Mouse (Mus musculus): ENCODE data around the gene Adgrv1.
A peak's percentile ranks its signal among the peaks of the same experiment; 100 is the strongest.
"Not testable (repeated sequence)": the region's sequence is repeated elsewhere in the genome, so short reads cannot be mapped to it uniquely, and the experiment has no call there.

Adgrv1 gene

GRCm38 (mm10) chr13:81632720-81633415 lies at the start of gene Adgrv1:
TSS of gene Adgrv1 (minus strand) at chr13:81633154.
- DNase-seq (ENCODE audit: extremely low read depth, low read depth) = no peak

- DNase-seq (ENCODE audit: extremely low read depth, low read depth) = no peak
These were observed 42.4 kb upstream of the Adgrv1 start for GRCm38 (mm10) chr13:81675333-81675732.

DNA sequence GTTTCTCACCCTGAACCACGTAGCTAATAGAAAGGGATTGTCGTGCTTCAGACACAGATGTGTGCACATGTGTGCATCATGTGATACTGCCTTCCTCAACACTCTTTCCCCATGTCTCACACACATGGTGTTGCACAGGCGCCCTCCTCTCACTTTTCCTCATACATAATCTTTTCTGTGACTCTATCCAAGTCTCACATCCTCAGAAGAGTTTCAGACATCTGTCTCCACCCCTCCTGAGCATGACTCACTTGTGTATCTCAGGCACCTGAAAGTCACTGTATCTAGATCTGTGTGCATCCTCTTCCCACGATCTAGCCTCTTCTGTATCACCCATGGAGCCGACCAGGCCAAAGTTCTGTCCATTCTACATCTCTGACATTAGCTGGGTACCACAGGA lies 34.8 kb upstream of the Adgrv1 start:
- no peak for DNase-seq (ENCODE audit: extremely low read depth, low read depth)

GRCm38 (mm10) chr13:81664331-81664698 lies 31.4 kb upstream of the Adgrv1 start:
- DNase-seq (ENCODE audit: extremely low read depth, low read depth) = no peak

- no peak for DNase-seq (ENCODE audit: extremely low read depth, low read depth)
These were observed 30.8 kb upstream of the Adgrv1 start for GRCm38 (mm10) chr13:81663566-81664330.

DNA sequence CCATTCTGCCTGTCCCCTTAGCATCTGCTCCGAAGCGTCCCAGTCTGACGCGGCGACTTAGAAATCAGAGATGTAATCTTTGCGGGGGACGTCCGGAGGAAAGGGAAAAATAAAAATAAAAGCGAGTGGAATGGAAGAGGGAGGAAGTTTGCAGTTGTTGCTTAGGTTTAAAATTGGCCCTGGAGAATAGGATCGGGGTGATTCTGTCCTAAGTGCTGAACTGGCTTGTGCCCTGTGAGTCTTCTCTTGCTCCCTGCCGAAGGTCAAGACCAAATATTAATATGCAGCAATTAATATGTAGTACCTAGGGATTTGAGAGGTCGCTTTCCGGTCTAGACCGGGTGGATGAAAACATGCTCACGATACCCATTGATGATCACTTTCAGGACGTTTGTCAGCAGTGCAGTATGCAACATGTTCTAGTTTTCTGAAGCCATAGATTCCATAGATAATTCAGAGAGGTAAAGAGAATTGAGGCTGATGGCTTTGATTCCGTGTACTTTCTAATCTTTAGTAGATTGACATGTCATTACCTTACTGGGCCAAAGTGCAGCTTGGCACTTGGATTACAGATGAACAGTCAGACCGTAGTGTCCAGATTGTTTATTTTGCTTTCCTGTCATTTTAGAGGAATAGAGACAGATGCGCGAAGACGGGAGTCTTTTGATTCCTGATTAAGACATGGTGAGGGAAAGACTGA lies 25.2 kb upstream of the Adgrv1 start:
- DNase-seq (ENCODE audit: extremely low read depth, low read depth) = no peak

DNA sequence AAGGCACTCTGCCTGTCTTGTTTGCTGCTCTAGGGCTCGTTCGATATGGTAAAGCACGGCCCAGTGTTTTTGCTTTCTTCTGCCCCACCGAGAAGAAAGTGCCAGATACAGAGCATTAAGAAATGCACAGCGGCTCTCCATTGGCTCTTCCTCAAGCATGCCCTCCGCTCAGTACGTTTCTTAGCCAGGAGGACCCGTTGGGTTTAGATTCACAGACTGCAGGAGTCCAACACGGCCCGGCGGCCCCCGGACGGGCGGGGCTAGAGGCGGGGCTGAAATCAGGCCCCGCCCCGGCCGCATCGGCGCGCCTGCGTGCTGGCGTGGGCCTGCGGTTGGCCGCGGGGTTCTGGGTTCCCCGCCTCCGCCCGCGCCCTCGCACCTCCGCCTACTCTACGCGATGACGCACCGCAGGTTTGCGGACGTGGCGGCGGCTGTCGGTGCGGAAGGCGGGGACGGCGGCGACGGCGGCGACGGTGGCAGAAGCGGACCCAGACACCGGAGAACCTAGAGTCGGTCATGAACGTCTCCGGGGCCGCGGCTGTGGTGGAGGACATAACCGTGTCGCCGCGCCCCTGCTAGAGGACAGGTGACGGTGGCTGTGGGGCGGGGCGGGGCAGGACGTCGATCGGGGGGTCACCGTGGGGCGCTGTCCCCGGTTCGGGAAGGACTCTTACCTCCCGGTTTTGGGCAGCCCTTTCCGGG lies 24.5 kb upstream of the Adgrv1 start, which contains the start of gene Lysmd3:
Lysmd3 (plus strand) TSS at position 313 of the 702 bp plus-strand sequence.
- peak; percentile 84 for DNase-seq (ENCODE audit: extremely low read depth, low read depth)

DNA sequence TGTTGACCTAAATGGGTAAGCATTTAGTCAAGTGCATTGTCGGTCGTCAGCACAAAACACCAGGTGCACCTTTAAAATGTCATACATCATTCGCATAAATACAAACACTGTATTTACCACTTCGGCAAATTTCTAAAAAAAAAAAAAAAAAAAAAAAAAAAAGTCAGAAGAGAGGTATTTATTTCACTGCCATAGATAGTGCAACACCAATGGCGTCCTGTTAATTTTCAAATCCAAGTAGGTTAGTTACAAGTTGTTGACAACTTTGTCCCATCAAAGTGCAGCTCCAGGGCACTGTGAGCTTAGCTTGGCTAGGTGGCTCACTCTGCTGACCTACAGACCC lies 24.0 kb upstream of the Adgrv1 start:
- DNase-seq (ENCODE audit: extremely low read depth, low read depth) = no peak

DNA sequence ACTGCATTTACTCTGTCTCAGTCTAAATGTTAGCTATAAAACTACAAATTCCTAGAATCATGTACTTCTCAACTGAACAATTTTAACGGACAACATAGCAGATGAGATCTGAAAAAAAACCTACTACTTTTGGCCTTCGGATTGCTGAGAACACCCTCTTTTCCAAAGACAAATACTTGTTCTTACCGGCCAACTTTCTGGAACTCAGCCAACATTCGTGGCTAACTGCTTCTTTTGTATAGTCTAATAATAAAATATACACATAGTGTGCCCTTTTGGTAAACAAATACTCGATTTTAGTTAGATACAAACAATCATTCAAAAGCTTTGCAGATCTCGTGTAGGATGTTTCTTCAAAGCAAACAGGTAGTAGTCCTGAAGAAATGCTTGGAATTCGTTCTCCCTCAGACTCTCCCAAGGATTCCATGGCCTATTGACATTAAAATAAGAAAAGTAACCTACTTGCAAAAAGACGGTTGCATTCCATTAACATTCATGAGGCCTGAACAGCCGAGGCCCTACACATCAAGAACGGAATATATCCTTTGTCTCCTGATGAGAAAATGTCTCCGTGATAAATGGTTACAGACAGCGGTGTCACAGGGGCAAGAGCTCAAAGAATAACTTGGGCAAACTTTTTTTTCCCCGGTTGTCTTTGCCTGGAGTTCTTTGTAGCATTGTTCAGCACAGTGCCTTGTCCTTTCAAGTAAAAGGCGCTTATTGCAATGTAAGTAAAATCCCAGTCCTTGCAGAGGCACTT lies 23.3 kb upstream of the Adgrv1 start:
- no peak for DNase-seq (ENCODE audit: extremely low read depth, low read depth)

DNA sequence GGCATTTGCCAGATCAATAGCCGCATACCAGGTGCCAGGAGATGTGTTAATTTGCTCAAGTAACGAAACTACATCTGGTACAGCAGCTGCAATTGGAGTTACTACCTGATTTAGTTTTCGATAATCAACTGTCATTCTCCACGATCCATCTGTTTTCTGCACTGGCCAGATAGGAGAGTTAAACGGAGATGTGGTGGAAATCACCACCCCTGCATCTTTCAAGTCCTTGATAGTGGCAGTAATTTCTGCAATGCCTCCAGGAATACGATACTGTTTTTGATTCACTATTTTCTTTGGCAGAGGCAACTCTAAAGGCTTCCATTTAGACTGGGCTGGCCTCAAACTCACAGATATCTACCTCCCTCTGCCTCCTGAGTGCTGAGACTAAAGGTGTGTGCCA lies 17.4 kb upstream of the Adgrv1 start:
- DNase-seq (ENCODE audit: extremely low read depth, low read depth) = not testable (repeated sequence)

DNA sequence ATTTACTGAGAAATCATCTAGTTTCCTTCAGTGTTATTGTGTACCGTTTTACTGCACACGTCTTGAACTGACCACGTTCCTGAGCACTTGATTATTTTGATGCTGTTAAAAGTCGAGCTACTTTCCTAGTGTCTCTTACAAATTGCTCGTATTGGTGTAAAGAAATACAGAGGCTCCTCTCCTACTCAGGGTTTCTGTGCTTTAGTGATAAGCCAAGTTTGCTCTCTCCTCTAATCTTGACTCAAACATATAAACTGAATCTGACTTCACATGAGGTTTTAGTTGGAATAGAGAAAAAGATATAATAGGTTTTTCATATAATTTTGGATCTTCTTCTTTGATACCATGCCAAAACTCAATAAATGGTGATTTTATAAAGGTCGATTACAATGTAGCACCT lies 13.4 kb upstream of the Adgrv1 start:
- DNase-seq (ENCODE audit: extremely low read depth, low read depth) = no peak

DNA sequence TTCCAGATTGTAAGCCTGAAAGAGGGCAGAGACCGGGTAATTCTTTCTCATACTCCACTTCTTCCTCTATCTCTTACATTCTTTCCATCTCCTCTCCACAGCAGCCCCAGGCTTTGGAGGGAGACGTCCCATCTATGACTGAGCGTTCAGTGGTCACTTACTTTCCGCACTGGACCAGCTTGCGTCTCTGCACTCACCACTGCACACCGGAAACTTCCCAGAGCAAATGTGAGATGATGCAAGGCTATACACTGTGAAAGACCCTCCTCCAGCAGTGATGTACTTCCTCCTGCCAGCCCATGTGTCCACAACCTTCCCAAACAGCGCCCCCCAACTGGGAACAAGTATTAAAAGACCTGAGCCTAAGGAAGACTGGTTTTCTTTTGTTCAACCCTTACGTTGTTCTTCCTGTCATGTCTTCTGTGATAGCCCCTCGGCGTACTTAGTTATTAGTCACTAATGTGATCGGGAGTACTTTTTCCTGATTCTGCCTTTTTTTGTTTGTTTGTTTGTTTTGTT lies 11.2 kb upstream of the Adgrv1 start:
- no peak for DNase-seq (ENCODE audit: extremely low read depth, low read depth)

DNA sequence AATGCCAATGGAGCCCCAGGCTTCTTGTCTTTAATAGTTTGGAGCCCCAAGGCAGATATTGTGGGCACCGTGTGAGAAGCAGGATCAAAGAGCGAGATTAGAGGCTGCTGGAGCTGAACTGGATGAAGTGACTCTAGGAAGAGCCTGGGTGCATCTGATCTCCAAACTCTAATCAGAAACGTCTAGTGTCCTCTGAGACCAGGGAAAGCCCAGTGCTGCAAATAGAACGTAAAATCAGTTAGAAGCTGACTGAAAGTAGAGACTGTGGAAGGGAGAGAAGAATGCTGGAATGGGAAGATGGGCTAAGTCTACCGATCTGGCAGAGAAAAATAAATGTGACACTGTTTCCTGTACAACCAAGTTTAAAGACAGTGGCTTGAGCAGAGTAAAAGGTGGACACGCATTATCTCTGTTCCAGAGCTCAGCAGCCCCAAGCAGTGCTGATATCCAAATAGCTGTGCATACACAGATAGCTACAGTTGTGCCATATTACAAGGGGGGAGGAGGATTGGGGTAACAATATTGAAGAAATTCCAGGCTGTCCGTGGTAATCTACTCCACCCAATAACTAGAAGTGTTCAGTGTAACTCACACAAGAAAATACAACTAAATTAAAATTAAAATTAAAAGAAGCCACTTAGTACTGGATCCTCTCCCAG lies 9.7 kb upstream of the Adgrv1 start:
- peak; percentile 62 for DNase-seq (ENCODE audit: extremely low read depth, low read depth)

DNA sequence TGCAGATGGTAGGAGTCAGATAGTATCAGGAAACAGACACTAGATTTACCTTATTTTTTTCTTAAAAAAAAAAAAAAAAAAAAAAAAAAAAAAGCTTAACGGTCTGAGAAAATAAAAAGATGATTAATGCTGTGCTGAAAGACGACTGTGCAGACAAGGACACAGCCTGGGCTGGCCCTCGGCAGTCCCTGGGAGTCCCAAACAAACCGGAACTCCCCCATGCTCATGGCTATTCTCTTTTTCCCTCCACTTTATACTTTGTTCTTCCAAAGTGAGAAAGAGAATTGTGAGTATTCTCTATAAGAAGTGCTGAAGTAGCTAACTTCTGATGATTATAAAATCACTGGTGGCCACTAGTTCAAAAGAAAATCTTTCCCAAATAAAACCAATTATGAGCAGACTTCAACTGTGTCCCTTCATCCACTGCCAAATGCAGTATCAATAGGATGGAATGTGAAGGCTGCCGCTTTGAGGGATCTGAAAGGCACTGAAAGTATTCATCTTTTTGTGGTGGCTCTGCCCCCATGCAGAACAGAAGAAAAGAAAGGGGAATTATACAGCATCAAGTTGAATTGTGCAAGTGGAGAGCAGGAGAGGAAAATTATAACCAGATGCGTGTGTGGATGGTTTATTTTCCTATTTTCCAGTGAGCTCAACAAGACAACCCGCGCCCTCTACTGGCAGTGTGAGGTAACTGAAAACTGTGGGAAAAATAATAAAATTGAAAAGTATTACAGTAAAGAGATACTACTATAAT lies 8.5 kb upstream of the Adgrv1 start:
- no peak for DNase-seq (ENCODE audit: extremely low read depth, low read depth)

DNA sequence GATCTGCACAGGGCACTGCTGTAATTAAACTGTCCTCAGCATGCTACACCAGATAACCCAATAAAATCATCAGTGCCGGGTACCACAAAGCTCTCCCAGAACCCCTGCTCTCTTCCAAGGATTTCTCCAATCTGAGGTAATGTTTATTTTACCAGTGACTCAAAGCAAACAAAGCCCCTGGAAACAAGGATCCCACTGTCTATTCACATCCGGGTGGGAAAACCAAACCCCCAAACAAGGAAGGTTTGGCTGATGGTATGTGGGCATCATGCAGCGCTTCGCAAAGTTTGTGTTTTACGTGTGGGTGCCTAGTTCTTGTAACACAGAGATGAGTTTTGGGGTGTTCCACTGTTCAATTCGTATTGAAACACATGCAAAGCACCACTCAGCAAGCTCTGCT lies 7.9 kb upstream of the Adgrv1 start:
- no peak for DNase-seq (ENCODE audit: extremely low read depth, low read depth)

- no peak for DNase-seq (ENCODE audit: extremely low read depth, low read depth)
These were observed 6.7 kb upstream of the Adgrv1 start for GRCm38 (mm10) chr13:81639624-81640023.

DNA sequence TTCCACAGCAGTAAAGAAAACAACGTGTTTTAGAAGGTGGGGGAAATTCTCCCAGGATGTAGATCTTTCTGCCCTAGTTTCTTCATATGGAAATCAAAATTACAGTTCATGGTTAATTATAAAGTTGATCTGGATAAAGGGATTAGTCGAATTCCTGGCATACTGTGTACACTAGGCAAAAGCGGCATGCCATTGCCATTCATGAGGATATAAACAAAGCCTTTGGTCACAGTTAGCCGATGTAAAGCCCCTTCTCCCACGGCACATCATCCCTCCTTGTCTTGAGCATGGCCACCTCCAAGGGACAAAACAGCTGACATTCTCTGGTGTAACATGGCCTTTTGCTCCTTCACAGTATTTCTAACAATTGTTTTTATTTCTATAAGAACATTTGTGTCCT lies 2.4 kb downstream of the Adgrv1 start:
- DNase-seq (ENCODE audit: extremely low read depth, low read depth) = no peak

DNA sequence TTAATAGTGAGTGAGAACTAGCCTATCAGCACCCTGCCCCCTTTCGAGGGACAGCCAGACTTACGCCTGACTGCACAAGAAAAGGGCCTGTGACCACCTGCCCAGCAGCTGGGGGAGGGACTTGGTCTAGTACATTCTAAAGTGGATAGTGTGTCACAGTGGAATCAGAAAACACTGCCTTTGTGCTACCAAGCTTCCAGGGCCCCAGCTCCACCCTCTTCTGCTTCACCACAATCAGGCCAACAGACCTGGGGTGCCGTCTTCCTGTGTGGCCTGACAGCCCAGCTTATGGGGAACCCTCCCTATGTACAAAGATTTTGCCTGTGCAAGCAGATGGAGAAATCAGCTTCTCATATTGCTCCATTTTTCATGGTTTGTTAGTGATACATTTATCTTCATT lies 3.6 kb downstream of the Adgrv1 start:
- no peak for DNase-seq (ENCODE audit: extremely low read depth, low read depth)

DNA sequence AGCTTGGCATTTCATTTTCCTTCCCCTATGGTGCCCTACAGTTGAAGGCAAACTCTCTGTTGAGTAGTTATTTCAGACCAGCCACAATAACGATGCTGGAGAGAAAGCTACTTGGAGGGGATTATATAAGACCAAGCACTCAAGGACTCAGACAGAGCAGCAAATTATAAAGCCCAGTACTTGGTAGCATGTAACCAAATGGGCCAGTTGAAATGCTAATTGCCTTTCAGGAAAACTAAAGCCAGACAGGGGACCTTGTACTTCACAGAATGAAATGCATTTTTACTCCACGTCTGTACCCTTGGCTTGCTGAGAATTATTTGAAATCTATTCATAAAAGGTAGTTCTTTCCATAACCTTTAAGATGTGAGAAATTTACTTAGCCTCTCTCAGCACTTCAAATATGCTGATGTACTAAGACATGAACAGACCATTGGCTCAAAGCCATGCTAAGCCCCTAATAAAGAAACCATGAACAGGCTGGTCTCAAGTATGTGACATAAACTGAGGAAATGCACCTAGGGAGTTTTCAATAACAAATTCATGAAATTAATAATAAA lies 4.2 kb downstream of the Adgrv1 start:
- DNase-seq (ENCODE audit: extremely low read depth, low read depth) = no peak

Measured in MEL-GATA-1-ER (cell line).